Mouse (Mus musculus) MEL-GATA-1-ER (cell line): ENCODE data around the gene Lefty1.
"Not testable (repeated sequence)": the region's sequence is repeated elsewhere in the genome, so short reads cannot be mapped to it uniquely, and the experiment has no call there.

ENCODE experiments used
- DNase-seq: peaks from one replicate; pipeline ENCODE4 v3.0.0-alpha.2; 2012; ENCODE audit warnings: low read depth; ENCODE audit errors: extremely low read depth

The Lefty1 gene

DNA sequence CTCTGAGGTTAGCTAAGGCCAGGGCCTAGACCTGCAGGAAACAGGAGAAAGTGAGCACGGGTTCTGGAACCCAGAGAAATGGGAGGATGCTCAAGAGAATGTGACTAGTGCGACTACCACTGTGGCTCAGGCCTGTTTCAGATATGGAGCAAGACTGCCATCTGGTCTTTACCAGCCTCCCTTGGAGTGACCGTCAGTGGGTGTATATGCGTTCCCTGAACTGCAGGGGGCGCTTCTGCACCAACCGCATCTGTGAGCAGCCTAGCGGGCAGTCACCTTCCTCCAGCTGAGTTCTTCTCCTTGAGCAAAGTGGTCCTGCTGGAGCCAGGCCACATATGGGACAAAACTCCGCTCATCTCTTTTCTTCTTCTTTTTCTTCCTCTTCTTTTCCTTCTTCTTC lies 15.1 kb upstream of the Lefty1 start:
- DNase-seq = no peak

DNA sequence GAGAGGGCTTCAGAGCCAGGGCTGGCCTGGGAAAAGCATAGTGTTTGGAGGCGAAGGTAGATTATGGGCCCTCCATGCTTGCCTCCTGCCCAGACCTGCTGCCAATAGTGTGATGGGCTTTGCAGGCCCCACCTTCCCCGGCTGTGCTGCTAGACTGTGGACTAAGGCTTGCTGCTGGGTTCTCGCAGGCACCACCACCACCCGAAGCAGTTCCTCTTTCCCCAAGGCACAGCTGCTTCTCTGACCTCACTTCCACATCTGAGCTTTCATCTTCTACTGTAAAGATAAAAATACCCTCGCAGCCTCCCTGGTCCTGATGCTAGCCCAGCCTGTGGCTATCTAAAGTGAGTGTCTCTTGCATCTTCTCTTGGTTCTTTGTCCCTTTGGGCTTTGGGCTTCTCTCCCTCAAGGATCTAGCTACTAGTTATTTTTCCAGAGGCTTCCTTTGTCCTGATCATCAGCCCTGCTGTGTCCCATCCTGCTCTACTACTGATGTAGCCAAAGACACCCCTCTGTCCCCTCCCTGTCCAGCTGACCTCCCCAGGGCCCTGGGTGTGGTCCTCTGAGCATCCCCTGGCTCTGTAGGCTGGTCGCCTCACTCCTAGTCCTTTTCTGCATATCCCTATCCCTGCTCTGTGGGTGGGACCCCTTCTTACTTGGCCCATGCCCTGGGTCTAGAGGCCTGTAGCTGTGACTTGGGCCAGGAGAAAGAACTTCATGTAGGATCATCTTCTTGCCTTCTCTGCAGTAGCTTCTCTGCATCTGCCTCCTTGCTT lies 12.4 kb upstream of the Lefty1 start:
- DNase-seq = peak; percentile 76

- no peak for DNase-seq
Observed at GRCm38 (mm10) chr1:180924737-180925136, 10.1 kb upstream of the Lefty1 start.

DNA sequence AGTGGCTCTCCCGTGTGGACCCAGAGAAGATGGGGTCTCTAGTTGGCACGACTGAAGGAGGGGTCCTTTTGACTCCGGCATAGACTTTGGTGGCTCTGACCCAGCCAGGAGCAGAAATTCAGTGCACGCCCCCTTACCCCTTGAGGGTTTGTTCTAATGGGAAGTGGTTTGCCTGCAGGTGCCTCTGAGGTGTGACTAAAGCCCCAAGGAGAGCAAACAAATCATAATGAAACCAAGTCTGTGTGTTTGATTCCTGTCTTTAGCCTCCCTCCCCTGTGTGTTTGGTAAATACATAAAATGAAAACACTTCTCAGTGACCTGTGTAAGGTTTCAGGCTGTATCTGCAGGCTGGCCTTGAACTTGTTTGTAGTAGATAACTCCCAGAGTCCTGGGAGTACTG lies 8.5 kb upstream of the Lefty1 start:
- DNase-seq = no peak

- DNase-seq = no peak
Observed at GRCm38 (mm10) chr1:180929599-180929998, 5.2 kb upstream of the Lefty1 start.

GRCm38 (mm10) chr1:180931106-180931505 lies 3.7 kb upstream of the Lefty1 start:
- no peak for DNase-seq

DNA sequence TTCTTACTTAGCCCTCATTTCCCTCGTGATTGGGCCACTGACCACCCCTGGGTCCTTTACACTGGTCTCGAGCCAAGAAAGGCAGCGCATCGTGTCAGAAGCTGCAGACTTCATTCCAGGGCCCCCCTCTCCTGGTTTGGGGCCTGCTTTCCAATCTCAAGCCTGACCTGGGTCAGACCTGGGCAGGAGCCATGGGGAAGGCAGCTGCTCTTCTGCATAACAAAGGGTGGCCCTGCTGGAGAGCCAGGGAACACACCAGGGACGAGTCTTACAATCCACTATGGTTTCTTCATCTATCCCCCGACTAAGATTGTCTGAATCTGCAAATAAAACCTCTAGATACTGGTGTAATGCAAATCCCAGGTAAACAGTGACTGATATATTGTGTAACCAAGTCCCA lies 1.2 kb upstream of the Lefty1 start:
- no peak for DNase-seq

GRCm38 (mm10) chr1:180936610-180937398 lies 2.0 kb downstream of the Lefty1 start:
- peak; percentile 63 for DNase-seq

DNA sequence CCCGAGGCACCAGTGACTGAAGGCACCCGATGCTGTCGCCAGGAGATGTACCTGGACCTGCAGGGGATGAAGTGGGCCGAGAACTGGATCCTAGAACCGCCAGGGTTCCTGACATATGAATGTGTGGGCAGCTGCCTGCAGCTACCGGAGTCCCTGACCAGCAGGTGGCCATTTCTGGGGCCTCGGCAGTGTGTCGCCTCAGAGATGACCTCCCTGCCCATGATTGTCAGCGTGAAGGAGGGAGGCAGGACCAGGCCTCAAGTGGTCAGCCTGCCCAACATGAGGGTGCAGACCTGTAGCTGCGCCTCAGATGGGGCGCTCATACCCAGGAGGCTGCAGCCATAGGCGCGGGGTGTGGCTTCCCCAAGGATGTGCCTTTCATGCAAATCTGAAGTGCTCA lies 2.8 kb downstream of the Lefty1 start:
- not testable (repeated sequence) for DNase-seq

DNA sequence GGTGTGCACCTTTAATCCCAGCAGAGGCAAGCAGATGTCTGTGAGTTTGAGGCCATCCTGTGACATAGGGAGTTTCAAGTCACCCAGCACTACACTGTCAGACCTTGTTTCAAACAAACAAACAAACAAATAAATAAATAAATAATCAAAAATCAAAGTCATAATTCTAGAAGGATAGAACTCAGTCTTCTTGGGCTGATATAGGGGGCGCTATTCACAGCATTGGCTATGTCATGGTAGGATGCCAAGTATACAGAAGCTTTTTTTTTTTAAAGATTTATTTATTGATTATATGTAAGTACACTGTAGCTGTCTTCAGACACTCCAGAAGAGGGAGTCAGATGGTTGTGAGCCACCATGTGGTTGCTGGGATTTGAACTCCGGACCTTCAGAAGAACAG lies 4.0 kb downstream of the Lefty1 start:
- DNase-seq = not testable (repeated sequence)

GRCm38 (mm10) chr1:180940776-180941460 lies 6.1 kb downstream of the Lefty1 start:
- DNase-seq = no peak

DNA sequence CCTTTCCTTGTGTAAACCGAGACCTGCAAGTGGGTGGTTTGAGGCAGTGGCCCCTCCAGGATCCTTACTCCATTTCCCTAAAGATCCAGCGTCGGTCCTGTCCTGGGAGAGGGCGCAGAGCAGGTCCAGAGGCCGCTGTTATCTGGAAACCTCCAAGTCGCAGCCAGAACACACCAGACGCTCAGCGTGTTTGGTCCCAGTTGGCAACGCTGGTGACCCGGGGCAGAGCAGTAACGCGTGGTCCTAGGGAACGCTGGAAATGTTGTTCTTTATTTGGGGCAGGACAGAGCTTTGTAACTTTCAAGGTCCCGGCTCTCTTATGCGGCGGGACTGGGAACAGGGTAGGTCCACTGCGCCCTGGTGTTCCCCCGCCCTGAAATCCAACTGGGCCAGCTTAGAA lies 6.9 kb downstream of the Lefty1 start:
- no peak for DNase-seq

DNA sequence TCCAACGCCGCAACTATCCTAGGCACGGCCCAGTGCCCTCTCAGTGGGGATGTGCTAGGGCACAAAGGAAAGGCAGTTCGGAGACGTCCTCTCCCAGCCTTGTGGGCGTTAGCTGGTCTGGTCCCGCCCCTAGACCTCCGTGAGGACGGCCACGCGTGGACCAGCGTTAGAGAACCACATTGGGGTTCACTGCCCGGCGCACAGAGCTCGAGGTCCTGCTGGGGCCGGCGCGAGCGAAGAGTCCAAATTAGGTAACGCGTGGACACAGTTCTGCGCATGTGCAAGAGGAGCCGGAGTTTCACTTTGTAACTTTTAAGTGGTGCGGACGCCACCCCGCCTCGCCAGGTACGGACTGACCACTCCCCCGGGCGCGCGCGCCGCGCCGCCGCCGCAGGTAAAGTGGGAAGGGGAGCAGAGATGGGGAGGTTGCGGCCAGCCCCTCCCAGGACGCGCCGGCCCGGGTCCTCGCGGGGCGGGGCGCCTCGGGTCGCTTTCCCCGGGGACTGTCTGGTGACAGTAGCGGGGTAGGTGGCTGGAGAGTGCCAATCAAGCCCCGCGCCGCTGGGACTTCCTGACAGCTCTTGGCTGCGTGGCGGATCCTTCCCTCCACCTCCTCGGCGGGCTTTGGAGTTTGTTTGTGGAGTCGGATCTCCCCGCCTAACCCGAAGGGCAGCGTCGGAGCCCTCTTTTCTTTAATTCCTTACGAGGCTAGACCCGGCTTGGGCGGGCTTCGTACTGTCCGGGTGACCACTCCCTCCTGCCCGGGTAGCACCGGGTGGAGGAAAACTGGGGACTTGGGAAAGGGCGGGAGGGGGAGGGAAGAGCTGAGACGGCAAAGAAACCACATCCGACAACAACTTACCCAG lies 7.6 kb downstream of the Lefty1 start, which contains the start of gene Tmem63a:
TSS of gene Tmem63a (plus strand) at position 179 of the 866 bp plus-strand sequence.
- DNase-seq = no peak

DNA sequence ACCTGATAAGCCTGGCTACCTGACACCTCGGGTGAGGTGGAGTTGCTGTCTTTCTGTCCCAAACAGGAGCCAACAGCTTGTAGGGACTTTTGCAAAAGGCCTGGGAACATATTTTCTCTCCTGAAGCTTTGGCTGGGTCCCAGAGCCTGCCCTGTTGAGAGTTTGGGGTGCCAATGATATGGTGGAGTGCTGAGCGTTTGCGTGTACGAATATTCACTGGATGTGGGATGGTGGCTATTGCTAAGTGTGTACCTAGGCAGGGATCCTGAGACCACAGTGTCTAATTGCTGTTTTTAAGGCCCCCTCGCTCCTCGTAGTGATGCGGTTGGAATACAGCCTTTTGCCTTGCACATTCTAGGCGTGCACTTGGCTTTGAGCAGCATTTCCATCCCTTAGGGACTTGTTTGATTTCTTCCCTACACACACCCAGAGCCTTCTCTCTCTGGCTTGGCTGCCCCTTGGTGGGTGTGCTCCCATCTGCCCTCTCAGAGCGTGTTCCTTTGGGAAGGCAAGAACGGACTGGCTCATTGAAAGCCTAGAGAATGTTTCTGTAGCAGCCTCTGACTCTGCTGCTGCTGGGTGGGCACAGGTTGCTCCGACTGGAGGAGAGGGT lies 8.3 kb downstream of the Lefty1 start:
- DNase-seq = no peak

GRCm38 (mm10) chr1:180943896-180944295 lies 9.1 kb downstream of the Lefty1 start:
- no peak for DNase-seq

GRCm38 (mm10) chr1:180944553-180944952 lies 9.7 kb downstream of the Lefty1 start:
- DNase-seq = no peak

GRCm38 (mm10) chr1:180945001-180945980 lies 10.5 kb downstream of the Lefty1 start:
- no peak for DNase-seq

DNA sequence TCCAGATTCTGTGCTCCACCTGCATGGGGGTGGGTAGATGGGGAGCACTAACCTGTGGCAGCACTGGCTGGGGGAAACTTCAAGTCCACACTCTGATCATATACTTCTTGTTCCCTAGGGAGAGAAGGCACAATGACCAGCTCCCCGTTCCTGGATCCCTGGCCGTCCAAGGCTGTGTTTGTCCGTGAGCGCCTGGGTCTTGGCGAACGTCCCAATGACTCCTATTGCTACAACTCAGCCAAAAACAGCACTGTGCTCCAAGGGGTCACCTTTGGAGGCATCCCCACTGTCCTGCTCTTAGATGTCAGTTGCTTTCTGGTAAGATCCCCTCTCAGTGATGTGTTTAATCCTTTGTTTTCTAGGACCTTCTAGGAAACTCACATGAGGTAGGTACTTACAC lies 11.6 kb downstream of the Lefty1 start:
- no peak for DNase-seq

GRCm38 (mm10) chr1:180952085-180952746 lies 17.4 kb downstream of the Lefty1 start:
- no peak for DNase-seq
